Mouse (Mus musculus) heart, embryonic 13.5 days (tissue): ENCODE data around the gene Pipox. TPM values are rescaled to one million over a fixed set of nuclear protein-coding genes. Genes with fewer than 3 reads are reported as not detected.

Experiments used
- ATAC-seq: fragments of 200-750 bp; cut with Nextera tagmentation; 2 replicates; pipeline ENCODE4 v1.8.0; 2017; ENCODE audit warnings: moderate TSS enrichment; ENCODE audit not compliant: insufficient number of reproducible peaks, low FRiP score, low TSS enrichment; ENCODE audit errors: extremely low read depth
- H3K27ac ChIP-seq: fragments of 300-500 bp; sonication (generic); replicated peaks from 2 replicates; pipeline ENCODE4 v1.5.1; 2015; ENCODE audit warnings: moderate library complexity, mild to moderate bottlenecking, inconsistent platforms
- H3K27me3 ChIP-seq: fragments of 300-500 bp; sonication (generic); replicated peaks from 2 replicates; pipeline ENCODE4 v1.6.1; 2015; ENCODE audit warnings: mild to moderate bottlenecking, inconsistent platforms
- H3K36me3 ChIP-seq: fragments of 300-500 bp; sonication (generic); 2 replicates; pipeline ENCODE4 v1.6.1; 2015; ENCODE audit warnings: mild to moderate bottlenecking, inconsistent platforms
- H3K4me1 ChIP-seq: fragments of 300-500 bp; sonication (generic); 2 replicates; pipeline ENCODE4 v1.6.1; 2015; ENCODE audit warnings: inconsistent platforms
- H3K4me2 ChIP-seq: fragments of 300-500 bp; sonication (generic); 2 replicates; pipeline ENCODE4 v1.6.1; 2015; ENCODE audit warnings: inconsistent platforms, mild to moderate bottlenecking, moderate library complexity
- H3K4me3 ChIP-seq: fragments of 300-500 bp; sonication (generic); 2 replicates; pipeline ENCODE4 v1.5.1; 2015; ENCODE audit warnings: moderate library complexity, mild to moderate bottlenecking, inconsistent platforms
- H3K9ac ChIP-seq: fragments of 300-500 bp; sonication (generic); 2 replicates; pipeline ENCODE4 v1.6.1; 2015; ENCODE audit warnings: inconsistent platforms, mild to moderate bottlenecking, moderate library complexity
- H3K9me3 ChIP-seq: fragments of 300-500 bp; sonication (generic); 2 replicates; pipeline ENCODE4 v1.6.1; 2016; ENCODE audit warnings: inconsistent platforms
- WGBS: fragments of 180-500 bp; shearing (Covaris S2); methylation state at CpG from one replicate; pipeline ENCODE4 v1.1.7; 2015; ENCODE audit warnings: mixed read lengths; 5-methylcytosine and 5-hydroxymethylcytosine counted together
- polyA plus RNA-seq: library from polyadenylated mRNA; unstranded; fragments of >200 nt; fragmentation: Nextera tagmentation; extraction: Ambion mirVana; gene quantifications from 2 replicates; pipeline ENCODE4 v1.2.1, GENCODE M21; 2015

Pipox gene
- polyA plus RNA-seq, 1 experiment from 2014 or later = 4.9 TPM

DNA sequence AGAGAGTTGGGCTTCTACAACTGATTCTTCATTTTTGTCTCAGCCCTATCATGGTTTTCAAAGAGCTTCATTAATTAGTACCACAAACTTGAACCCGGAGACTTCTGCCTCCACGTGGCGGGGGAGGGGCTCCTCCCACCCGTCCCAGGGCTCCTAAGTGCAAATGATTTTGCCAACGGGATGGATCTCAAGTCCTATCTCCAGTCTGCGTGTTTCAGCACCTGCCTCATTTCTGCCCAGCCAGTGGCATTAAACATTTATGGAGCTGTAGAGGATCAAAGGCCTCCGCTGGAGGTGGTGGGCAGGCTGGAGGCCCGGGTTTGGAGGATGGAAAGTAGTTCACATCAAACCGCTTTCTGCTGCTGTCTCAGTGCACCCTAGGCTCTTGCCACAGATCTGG lies 32.8 kb upstream of the Pipox start:
- Histone ChIP-seq H3K4me1 (peaks cover 12% of the 10 kb centered on the region), H3K9me3 (no peaks in the 10 kb centered on the region), H3K9ac (no peak overlapping the region), H3K36me3 (no peaks in the 10 kb centered on the region), H3K27me3 (peaks cover 82% of the 10 kb centered on the region), H3K4me3 (no peak overlapping the region), H3K4me2 (no peak overlapping the region), H3K27ac (no peak overlapping the region)
- no peak for ATAC-seq
- 17% methylated on average over 9 of the region's 9 CpGs for WGBS

DNA sequence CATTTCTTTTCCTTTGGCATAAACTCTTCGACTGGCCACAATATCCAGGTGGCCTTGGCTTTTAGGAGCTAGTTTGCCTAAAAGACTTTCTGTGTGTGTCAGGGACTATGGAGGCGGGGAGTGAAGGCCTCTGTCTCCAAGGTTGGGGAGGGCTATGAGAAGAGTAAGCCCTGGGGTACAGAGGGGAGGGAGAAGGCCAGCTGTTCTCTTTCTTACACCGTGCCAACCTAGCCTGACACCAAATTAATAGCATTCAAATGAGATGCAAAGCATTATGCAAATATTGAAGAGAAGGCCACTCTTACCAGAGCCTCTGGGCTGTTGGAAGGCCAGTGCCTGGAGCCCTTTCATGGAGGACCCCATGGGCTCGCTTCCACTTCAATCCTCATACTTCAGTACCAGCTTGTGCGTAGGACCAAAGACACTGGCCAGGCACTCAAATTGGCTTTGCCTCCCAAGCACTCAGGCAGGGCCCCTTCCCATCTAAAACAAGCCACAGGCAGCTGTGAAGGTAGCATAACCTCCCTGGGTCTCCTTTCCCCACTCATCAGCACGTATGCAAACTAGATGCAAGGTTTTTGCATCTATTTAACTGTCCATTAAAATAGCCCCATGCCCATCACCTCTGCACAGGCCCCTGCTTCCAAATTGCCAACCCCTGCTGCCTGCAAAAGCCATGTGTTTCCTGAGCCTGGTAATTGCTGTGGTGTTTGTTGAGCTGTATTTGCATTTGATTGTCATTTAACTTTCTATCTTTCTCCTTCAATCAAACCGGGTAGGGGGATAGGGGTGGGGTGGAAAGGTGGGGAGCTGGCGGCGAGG lies 32.2 kb upstream of the Pipox start:
- H3K27me3 ChIP-seq = peaks cover 80% of the 10 kb centered on the region
- ATAC-seq = no peak
- WGBS = 42% methylated on average over 9 of the region's 9 CpGs
- H3K36me3 ChIP-seq = no peaks in the 10 kb centered on the region
- H3K9me3 ChIP-seq = no peaks in the 10 kb centered on the region
- no peak overlapping the region for H3K9ac ChIP-seq
- no peak overlapping the region for H3K4me3 ChIP-seq
- H3K4me2 ChIP-seq = no peak overlapping the region
- H3K4me1 ChIP-seq = peaks cover 5% of the 10 kb centered on the region
- H3K27ac ChIP-seq = no peak overlapping the region

DNA sequence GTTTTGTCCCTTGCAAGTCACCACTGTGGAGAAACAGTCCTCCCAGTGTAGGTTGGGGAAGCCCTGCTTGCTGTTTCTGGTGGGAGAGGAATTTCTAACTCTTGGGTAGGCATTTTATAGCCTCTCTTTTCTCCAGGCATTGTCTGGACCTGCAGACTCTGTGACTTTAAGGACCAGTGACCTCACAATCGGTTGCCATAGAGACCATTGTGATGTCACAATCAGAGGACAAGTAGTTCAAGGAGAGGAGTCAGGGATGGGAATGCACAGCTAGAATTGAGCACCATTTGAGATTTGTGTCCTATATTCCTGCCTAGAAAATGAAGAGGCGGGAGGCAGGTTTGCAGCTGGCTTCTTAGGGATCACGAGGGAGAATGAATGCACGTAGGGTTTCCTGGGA lies 29.4 kb upstream of the Pipox start:
- Histone ChIP-seq H3K27ac (no peak overlapping the region), H3K4me2 (no peak overlapping the region), H3K9me3 (no peaks in the 10 kb centered on the region), H3K9ac (no peak overlapping the region), H3K27me3 (peaks cover 66% of the 10 kb centered on the region), H3K36me3 (no peaks in the 10 kb centered on the region), H3K4me1 (no peaks in the 10 kb centered on the region), H3K4me3 (no peak overlapping the region)
- 64% methylated on average over 4 of the region's 4 CpGs for WGBS
- no peak for ATAC-seq

DNA sequence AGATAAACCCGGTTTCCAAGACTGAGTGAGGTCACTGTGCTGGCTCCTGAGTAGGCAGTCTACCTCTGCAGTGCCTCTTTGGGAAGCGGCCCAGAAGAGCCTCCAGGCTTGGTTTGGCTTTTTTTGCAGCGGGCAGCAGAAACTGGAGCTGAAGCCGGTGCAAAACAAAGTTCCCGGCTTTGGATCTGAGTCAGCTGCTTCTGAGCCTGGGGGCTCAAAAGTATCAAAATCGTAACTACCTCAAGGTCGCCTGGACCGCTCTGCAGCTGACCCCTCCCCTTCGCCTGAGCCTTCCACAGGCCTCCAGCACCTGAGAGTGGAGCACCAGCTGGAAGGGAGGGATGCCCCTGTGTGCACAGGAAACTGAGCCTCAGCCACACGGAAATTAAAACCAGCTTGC lies 23.3 kb upstream of the Pipox start:
- H3K36me3 ChIP-seq = no peaks in the 10 kb centered on the region
- peaks cover 14% of the 10 kb centered on the region; the same call in 1 of the 2 replicates for H3K4me1 ChIP-seq
- no peak for ATAC-seq
- no peak overlapping the region for H3K9ac ChIP-seq
- H3K4me2 ChIP-seq = no peak overlapping the region
- H3K4me3 ChIP-seq = no peak overlapping the region
- WGBS = 47% methylated on average over 10 of the region's 10 CpGs
- no peaks in the 10 kb centered on the region for H3K9me3 ChIP-seq
- no peak overlapping the region for H3K27ac ChIP-seq
- H3K27me3 ChIP-seq = peaks cover 76% of the 10 kb centered on the region

DNA sequence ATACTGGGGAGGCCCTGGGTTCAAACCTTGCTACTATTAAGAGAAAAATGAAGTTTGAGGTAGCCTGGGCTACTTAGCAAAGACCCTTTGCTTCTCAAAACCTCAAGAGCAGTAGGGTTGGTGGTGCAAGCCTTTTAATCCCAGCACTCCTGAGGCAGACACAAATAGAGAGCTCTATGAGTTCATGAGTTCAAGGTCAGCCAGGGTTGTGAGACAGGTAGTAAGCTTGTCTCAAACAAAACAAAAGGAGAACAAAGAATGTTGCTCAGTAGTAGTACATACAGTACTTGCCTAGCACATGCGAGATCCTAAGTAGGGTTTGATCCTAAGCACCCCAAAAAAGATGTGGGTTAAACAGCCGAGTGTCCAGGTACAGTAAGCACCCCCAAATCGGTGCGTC lies 22.8 kb upstream of the Pipox start:
- no peak for ATAC-seq
- H3K27me3 ChIP-seq = peaks cover 80% of the 10 kb centered on the region
- no peak overlapping the region for H3K9ac ChIP-seq
- no peak overlapping the region for H3K4me3 ChIP-seq
- H3K4me1 ChIP-seq = peaks cover 14% of the 10 kb centered on the region; the same call in 1 of the 2 replicates
- H3K9me3 ChIP-seq = no peaks in the 10 kb centered on the region
- no peaks in the 10 kb centered on the region for H3K36me3 ChIP-seq
- no peak overlapping the region for H3K27ac ChIP-seq
- no peak overlapping the region for H3K4me2 ChIP-seq
- WGBS = 69% methylated on average over 4 of the region's 4 CpGs

DNA sequence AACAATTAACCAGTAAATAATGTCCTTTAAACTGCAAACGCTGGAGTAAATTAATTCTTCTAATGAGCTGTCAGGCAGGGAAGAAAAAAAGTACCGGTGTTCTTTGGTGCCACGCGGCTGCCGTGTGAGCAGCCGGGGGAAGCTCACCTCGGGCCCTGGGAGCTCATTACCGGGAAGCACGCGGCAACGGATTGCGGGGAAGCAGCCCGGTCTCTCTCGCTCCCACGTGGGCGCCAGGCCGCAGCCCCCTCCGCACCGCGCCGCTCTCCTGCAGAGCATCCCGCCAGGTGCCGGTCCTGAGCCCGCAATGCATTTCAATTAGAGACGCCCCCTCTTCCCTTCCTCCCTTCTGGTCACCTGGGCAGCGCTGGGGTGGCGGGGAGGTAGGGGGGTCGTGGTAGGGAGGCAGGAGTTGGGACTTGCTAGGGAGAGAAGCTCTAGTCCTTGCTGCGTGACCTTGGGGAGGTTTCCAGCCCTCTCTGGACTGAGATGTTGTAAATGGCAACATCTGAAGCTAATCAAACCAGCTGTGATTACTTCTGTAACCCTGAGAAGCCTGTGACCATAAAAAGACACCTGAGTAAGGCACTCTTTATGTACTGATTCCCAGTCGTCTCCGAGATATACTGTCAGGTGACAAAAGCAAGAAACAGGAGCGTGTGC lies 20.8 kb upstream of the Pipox start:
- peaks cover 86% of the 10 kb centered on the region for H3K27me3 ChIP-seq
- peak overlapping the region; percentile 22 for H3K4me3 ChIP-seq
- 7% methylated on average over 32 of the region's 32 CpGs for WGBS

DNA sequence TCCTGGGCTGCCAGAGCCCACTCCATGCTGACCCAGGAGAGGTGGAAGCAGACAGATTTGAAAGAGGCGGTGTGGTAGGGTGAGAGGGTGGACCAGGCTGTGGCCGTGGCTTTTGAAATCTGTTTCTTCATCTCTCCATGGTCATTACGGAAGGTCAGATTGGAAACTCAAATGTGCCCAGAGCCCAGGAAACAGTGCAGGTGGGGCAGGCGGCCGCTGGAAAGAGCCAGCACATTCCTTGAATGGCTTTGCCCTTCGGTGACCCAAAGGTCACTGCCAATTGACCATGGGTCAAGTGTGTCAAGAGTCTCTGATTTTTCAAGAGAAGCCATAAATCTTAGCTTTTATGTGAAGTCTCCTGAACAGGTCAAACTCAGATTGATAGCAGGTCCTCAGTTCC lies 19.6 kb upstream of the Pipox start:
- WGBS = 62% methylated on average over 6 of the region's 6 CpGs

More for the DNA sequence above, 20.8 kb upstream of the Pipox start:
- ATAC-seq = no peak
- 0 out of 2 replicates have a peak overlapping the region, but pooled peaks have one; percentile 52 for H3K9ac ChIP-seq
- H3K9me3 ChIP-seq = no peaks in the 10 kb centered on the region
- H3K4me1 ChIP-seq = peaks cover 14% of the 10 kb centered on the region; the same call in 1 of the 2 replicates
- no peaks in the 10 kb centered on the region for H3K36me3 ChIP-seq
- peak overlapping the region; percentile 51 for H3K4me2 ChIP-seq
- H3K27ac ChIP-seq = no peak overlapping the region

DNA sequence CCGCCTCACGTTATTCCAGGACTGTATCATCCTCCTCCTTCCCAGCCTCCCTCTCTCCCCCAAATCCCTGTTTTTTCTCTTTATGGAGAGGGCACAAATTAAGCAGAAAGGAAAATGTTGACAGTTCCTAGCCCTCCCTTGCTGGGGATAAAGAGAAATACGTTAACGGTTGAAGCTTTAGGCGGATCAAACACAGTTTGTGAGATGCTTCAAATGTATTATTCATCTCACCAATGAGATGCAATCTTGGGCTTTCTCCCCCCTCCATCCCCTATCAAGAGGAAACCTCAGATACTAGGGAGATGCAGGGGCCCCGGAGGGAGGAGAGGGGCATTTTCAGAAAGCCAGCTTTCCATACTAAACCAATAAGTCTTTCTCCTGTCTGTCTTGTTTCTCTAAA lies 15.9 kb upstream of the Pipox start:
- H3K27me3 ChIP-seq = peaks cover 82% of the 10 kb centered on the region
- peaks cover 10% of the 10 kb centered on the region for H3K4me1 ChIP-seq
- no peak overlapping the region for H3K27ac ChIP-seq
- H3K4me3 ChIP-seq = no peak overlapping the region
- H3K4me2 ChIP-seq = no peak overlapping the region
- H3K9ac ChIP-seq = no peak overlapping the region
- no peaks in the 10 kb centered on the region for H3K9me3 ChIP-seq
- 25% methylated on average over 6 of the region's 6 CpGs for WGBS
- no peak for ATAC-seq
- H3K36me3 ChIP-seq = no peaks in the 10 kb centered on the region

More for the DNA sequence above, 19.6 kb upstream of the Pipox start:
- no peak for ATAC-seq
- H3K27me3 ChIP-seq = peaks cover 86% of the 10 kb centered on the region
- no peak overlapping the region for H3K27ac ChIP-seq
- peaks cover 14% of the 10 kb centered on the region; the same call in 1 of the 2 replicates for H3K4me1 ChIP-seq
- no peak overlapping the region for H3K4me3 ChIP-seq
- no peaks in the 10 kb centered on the region for H3K9me3 ChIP-seq
- H3K4me2 ChIP-seq = no peak overlapping the region
- no peaks in the 10 kb centered on the region for H3K36me3 ChIP-seq
- H3K9ac ChIP-seq = no peak overlapping the region

DNA sequence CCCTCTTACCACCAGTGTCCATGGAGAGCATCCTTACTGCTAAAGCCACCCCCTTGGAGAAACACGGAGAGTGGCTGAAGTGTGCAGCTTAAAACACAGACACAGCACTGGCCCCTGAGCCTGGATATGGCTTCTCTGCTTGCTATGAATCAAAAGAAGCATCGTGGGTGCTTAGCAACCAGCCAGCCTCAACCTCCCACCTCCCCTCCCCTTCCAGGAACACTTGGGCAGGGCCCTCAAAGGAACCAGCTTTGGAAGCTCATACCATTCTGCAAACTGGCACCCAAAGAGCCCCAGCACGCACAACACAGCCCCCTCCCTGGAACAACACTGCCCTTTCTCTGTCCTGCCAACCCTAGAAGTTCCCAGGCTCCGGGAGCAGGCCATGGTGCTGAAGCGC lies 15.5 kb upstream of the Pipox start:
- Histone ChIP-seq H3K4me1 (peaks cover 7% of the 10 kb centered on the region), H3K9ac (no peak overlapping the region), H3K27ac (no peak overlapping the region), H3K9me3 (no peaks in the 10 kb centered on the region), H3K4me2 (no peak overlapping the region), H3K27me3 (peaks cover 80% of the 10 kb centered on the region), H3K36me3 (no peaks in the 10 kb centered on the region), H3K4me3 (no peak overlapping the region)
- no peak for ATAC-seq
- WGBS = 28% methylated on average over 5 of the region's 5 CpGs

DNA sequence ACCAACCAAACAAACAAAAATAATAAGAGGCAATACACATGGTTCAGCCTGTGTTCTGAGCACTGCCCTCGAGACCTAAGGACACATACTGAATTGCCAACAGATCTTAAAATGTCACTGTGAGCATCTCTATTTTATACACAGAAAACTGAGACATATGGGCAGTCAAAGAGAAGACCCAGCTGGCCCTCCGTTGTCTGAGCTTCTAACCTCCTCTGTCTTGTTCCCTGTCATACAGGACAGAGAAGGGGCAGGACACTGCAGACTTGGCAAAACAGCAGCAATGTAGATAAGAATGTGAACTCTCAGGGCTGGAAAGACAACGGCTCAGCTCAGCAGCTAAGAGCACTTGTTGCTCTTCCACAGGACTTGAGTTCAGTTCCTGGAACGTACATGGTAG lies 14.6 kb upstream of the Pipox start:
- Histone ChIP-seq H3K27ac (no peak overlapping the region), H3K4me2 (no peak overlapping the region), H3K27me3 (peaks cover 71% of the 10 kb centered on the region), H3K4me3 (no peak overlapping the region), H3K9ac (no peak overlapping the region), H3K36me3 (no peaks in the 10 kb centered on the region), H3K9me3 (no peaks in the 10 kb centered on the region), H3K4me1 (peaks cover 13% of the 10 kb centered on the region)
- WGBS = 34% methylated on average over 4 of the region's 4 CpGs
- no peak for ATAC-seq

DNA sequence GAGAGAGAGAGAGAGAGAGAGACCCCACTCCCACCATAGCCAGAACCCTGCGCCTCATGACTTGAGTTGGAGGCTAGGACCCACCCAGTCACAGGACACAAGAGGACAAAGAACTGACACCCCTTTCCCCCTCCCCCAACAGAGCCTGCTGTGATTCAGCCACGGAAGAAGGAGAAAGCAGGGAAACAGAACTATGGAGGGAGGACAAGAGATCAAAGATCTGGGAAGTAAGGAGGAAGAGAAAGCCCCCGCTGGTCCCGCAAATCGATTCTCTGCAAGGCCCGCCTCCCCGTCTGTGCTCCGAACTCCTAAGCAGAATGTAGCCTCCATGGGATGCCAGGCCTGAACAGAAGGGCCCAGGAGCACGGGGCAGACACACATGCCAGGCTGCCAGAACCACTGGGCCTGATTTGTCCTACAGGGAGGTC lies 12.9 kb upstream of the Pipox start:
- Histone ChIP-seq H3K27ac (no peak overlapping the region), H3K4me3 (no peak overlapping the region), H3K9me3 (no peaks in the 10 kb centered on the region), H3K27me3 (peaks cover 55% of the 10 kb centered on the region), H3K4me2 (peak overlapping the region; percentile 38), H3K9ac (no peak overlapping the region), H3K4me1 (peaks cover 17% of the 10 kb centered on the region), H3K36me3 (no peaks in the 10 kb centered on the region)
- WGBS = 16% methylated on average over 9 of the region's 9 CpGs
- ATAC-seq = no peak
